Mouse (Mus musculus) myocyte (in vitro differentiated cells): Measurements from ENCODE around the gene Gm17387. TPM values are rescaled to one million over a fixed set of nuclear protein-coding genes. Genes with fewer than 3 reads are reported as not detected.
"Not testable (repeated sequence)": the region's sequence is repeated elsewhere in the genome, so short reads cannot be mapped to it uniquely, and the experiment has no call there.

Source experiments
- H3K27me3 ChIP-seq: one replicate; pipeline ENCODE4 v1.6.1; 2011; ENCODE audit not compliant: control insufficient read depth, insufficient read depth, insufficient read length
- H3K36me3 ChIP-seq: one replicate; pipeline ENCODE4 v1.6.1; 2011; ENCODE audit not compliant: control insufficient read depth, insufficient read depth
- H3K4me2 ChIP-seq: one replicate; pipeline ENCODE4 v1.6.1; 2011; ENCODE audit warnings: low read depth, control low read depth
- H3K4me3 ChIP-seq: one replicate; pipeline ENCODE4 v1.5.1; 2011; ENCODE audit warnings: mild to moderate bottlenecking, control low read depth, moderate library complexity
- H3K79me2 ChIP-seq: one replicate; pipeline ENCODE4 v1.6.1; 2011; ENCODE audit not compliant: control insufficient read depth, insufficient read depth
- H3ac ChIP-seq: one replicate; pipeline ENCODE4 v1.6.1; 2011; ENCODE audit not compliant: control insufficient read depth, insufficient read length
- CEBPB ChIP-seq: IDR thresholded peaks from 2 replicates; pipeline ENCODE4 v1.6.1; 2011; ENCODE audit warnings: mild to moderate bottlenecking, moderate library complexity; ENCODE audit not compliant: poor library complexity, insufficient read depth, severe bottlenecking
- E2F4 ChIP-seq: IDR thresholded peaks from one replicate; pipeline ENCODE4 v1.6.1; 2011; ENCODE audit warnings: mild to moderate bottlenecking, control low read depth, moderate library complexity; ENCODE audit not compliant: insufficient read depth
- MAX ChIP-seq: IDR thresholded peaks from one replicate; pipeline ENCODE4 v1.6.1; 2011; ENCODE audit warnings: low read depth, mild to moderate bottlenecking, control low read depth
- MYOD1 ChIP-seq, 3 experiments: IDR thresholded peaks; one replicate each; pipeline ENCODE4 v1.6.1; 2011; ENCODE audit warnings: control low read depth in 2 of 3, low read depth in 2 of 3, mild to moderate bottlenecking in 2 of 3, moderate library complexity in 1 of 3; ENCODE audit not compliant: insufficient read length in 2 of 3, control insufficient read depth in 1 of 3
- MYOG ChIP-seq, 3 experiments: IDR thresholded peaks; one replicate each; pipeline ENCODE4 v1.6.1; 2011; ENCODE audit warnings: control low read depth in 2 of 3, low read depth in 2 of 3, mild to moderate bottlenecking in 2 of 3; ENCODE audit not compliant: insufficient read length in 2 of 3, control insufficient read depth in 1 of 3, insufficient read depth in 1 of 3
- POLR2A ChIP-seq: IDR thresholded peaks from one replicate; pipeline ENCODE4 v1.6.1; 2011; ENCODE audit warnings: low read depth, mild to moderate bottlenecking, control low read depth, moderate library complexity; ENCODE audit not compliant: insufficient read length
- POLR2AphosphoS2 ChIP-seq: IDR thresholded peaks from one replicate; pipeline ENCODE4 v1.6.1; 2011; ENCODE audit warnings: low read depth, control low read depth; ENCODE audit not compliant: insufficient read length
- REST ChIP-seq: IDR thresholded peaks from one replicate; pipeline ENCODE4 v1.6.1; 2011; ENCODE audit warnings: mild to moderate bottlenecking, control low read depth, moderate library complexity; ENCODE audit not compliant: insufficient read depth, insufficient read length
- SRF ChIP-seq: IDR thresholded peaks from one replicate; pipeline ENCODE4 v1.6.1; 2011; ENCODE audit warnings: low read depth; ENCODE audit not compliant: control insufficient read depth, insufficient read length
- TCF12 ChIP-seq: IDR thresholded peaks from one replicate; pipeline ENCODE4 v1.6.1; 2011; ENCODE audit warnings: mild to moderate bottlenecking, control low read depth; ENCODE audit not compliant: poor library complexity, insufficient read depth, severe bottlenecking
- TCF3 ChIP-seq: IDR thresholded peaks from one replicate; pipeline ENCODE4 v1.6.1; 2011; ENCODE audit warnings: low read depth, control low read depth; ENCODE audit not compliant: insufficient read length
- USF1 ChIP-seq: IDR thresholded peaks from one replicate; pipeline ENCODE4 v1.6.1; 2011; ENCODE audit warnings: low read depth, mild to moderate bottlenecking, control low read depth, moderate library complexity
- polyA plus RNA-seq: library from polyadenylated mRNA; unstranded; fragments of >200 nt; fragmentation: generic; extraction: Trizol; gene quantifications from one replicate; pipeline ENCODE4 v1.2.1, GENCODE M21; 2012; ENCODE audit warnings: missing spikeins

Gm17387 gene
- polyA plus RNA-seq, 1 experiment, result not detected

DNA sequence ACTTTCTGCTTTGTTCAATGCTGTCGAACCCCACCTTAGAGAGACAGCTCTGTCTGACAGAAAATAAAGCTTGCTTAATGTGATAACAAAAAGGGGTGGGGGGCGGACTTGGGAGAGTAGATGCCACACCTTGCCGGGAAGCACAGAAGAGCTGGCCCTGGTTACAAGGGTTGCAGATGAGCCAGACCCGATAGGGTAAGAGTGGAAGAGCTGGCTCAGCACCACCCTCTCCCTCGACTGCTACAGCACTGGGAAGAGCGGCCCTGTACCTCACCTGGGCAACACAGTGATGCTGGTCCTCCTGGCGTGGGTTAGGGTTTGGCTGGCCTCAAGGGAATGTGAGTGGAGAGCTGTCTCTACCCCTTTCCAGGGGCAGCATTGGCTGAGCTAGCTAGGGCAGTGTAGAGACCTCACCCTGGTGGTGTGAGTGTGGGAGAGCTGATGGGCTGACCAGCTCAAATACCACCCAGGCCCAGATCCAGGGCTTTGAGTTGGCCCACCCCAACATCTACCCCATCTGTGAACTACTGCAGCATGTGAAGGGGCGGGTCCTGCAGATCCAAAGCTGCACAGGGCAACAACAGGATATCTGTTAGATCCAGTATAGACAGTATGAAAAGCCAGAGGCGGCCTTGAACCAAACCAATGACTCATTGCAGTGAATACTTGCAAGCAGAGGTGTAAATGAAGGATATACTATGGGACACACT, 3.7 kb downstream of the Gm17387 start:
- H3K4me3 ChIP-seq, result no peak overlapping the region
- no peaks in the 10 kb centered on the region for H3K79me2 ChIP-seq
- no peak overlapping the region for H3K4me2 ChIP-seq
- no peaks in the 10 kb centered on the region for H3K27me3 ChIP-seq
- no peaks in the 10 kb centered on the region for H3K36me3 ChIP-seq
- no peak for TF ChIP-seq USF1
- no peak for TF ChIP-seq MAX
- no peak for TF ChIP-seq POLR2A
- TF ChIP-seq SRF, result no peak
- no peak for TF ChIP-seq TCF12
- TF ChIP-seq MYOG (IDR thresholded peaks at IDR 0.05; ENCODE audit: control insufficient read depth in 1 of 3, insufficient read depth in 1 of 3, insufficient read length in 2 of 3, low read depth in 2 of 3), result no peak
- TF ChIP-seq MYOD1 (IDR thresholded peaks at IDR 0.05; ENCODE audit: control insufficient read depth in 1 of 3, insufficient read length in 2 of 3, low read depth in 2 of 3), result no peak
- TF ChIP-seq REST, result no peak
- no peak for TF ChIP-seq POLR2AphosphoS2
- no peak for TF ChIP-seq CEBPB
- no peak for TF ChIP-seq E2F4
- TF ChIP-seq TCF3, result no peak
- H3ac ChIP-seq, result no peak overlapping the region

DNA sequence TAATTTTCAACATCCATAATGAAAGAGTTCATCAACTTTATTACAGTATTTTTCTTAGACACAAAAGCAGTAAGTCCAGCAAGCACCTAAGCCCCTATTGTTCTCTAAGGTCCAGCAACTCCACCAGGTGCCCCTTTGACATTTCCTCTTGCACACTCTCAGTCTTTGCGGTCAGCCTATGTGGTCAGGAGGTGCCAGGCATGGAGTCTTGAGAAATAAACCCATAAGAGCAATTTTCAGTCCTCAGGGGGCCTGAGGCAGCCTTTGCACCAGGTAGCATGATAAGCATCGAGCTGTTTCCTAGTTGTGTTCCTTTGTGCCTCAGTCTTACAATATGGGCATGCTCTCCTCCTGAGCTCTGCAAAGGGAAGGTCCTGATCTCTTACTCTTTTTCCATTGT, 7.7 kb downstream of the Gm17387 start:
- H3K4me3 ChIP-seq, H3K36me3 ChIP-seq, H3ac ChIP-seq, H3K4me2 ChIP-seq, H3K27me3 ChIP-seq, H3K79me2 ChIP-seq: not testable (repeated sequence)

DNA sequence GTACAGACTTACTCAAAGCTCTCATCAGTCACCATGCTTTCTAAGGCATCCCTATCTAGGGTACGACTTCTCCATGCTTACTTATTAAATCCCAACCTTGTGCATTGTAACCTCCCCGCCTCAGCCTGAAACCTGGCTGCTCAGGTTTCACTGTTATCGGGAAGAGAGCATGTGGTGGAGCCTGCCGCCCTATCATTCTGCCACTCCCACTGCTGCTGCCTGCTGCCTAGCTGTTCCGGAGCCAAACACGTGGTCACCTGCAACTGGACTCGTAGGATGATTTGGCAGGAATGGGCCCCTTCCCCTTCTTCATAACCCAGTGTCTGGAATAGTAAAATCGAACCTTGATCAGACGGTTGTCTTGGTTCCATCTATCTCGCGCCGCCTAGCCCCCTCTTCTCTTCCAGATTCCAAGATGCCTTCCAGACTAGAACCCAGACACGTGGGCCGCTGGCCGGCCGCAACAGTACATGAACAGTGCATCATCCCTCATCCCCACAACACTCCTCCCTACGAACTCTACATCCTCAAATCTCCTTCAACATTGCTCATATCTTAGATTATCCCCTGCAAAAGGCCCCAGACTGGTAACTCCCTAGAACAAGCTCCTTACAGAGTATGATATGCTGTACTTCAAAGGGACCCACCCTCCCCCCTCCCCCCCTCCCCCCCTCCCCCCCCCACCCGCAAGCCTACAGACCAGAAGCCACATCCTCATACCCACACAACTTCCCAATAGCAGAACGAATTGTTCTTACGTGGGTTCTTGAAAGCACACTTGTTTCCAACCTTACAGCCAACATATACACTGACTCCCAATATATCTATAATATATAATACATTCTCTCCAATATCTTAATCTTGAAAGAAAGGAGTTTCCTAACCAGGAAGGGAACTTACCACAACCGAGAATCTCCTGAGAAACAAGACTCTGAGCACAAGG, 9.4 kb downstream of the Gm17387 start:
- H3K4me3 ChIP-seq, result no peak overlapping the region
- TF ChIP-seq MAX (no peak), CEBPB (no peak), REST (no peak), TCF3 (no peak), POLR2A (no peak), SRF (no peak), MYOD1 (IDR thresholded peaks at IDR 0.05; ENCODE audit: control insufficient read depth in 1 of 3, insufficient read length in 2 of 3, low read depth in 2 of 3) (no peak), POLR2AphosphoS2 (no peak), USF1 (no peak), MYOG (IDR thresholded peaks at IDR 0.05; ENCODE audit: control insufficient read depth in 1 of 3, insufficient read depth in 1 of 3, insufficient read length in 2 of 3, low read depth in 2 of 3) (no peak), TCF12 (no peak), E2F4 (no peak)
- no peak overlapping the region for H3K4me2 ChIP-seq
- H3K79me2 ChIP-seq, result no peaks in the 10 kb centered on the region
- no peaks in the 10 kb centered on the region for H3K36me3 ChIP-seq
- H3K27me3 ChIP-seq, result no peaks in the 10 kb centered on the region
- no peak overlapping the region for H3ac ChIP-seq

DNA sequence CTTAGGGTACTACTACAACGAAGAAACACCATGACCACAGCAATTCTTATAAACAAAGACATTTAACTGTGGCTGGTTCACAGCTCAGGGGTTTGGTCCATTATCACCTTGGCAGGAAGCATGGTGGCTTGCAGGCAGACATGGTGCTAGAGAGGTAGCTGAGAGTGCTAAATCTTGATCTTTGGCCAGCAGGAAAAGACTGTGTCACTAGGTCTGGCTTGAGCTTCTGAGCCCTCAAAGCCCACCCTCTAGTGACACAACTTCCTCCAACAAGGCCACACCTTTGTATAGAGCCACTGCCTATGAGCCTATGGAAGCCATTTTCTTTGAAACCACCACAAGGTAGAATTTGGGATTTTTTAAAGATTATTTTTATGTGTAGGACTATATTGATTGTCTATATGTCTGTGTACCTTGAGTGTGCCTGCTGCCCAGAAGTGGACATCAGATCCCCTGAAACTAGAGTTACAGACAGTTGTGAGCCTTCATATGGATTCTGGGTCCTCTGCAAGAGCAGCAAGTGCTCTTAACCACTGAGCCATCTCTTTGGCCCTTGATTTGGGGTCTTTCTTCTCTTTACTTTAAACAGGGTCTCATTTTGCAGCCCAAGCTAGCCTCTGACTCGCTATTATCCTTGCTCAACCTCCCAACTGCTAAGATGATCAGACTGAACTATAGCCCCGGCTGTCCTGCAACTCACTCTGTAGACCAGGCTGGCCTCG, 10.6 kb downstream of the Gm17387 start:
- H3K36me3 ChIP-seq, result no peaks in the 10 kb centered on the region
- H3K4me2 ChIP-seq, result no peak overlapping the region
- H3ac ChIP-seq, result no peak overlapping the region
- H3K27me3 ChIP-seq, result no peaks in the 10 kb centered on the region
- no peak for TF ChIP-seq USF1
- no peak for TF ChIP-seq MYOG (IDR thresholded peaks at IDR 0.05; ENCODE audit: control insufficient read depth in 1 of 3, insufficient read depth in 1 of 3, insufficient read length in 2 of 3, low read depth in 2 of 3)
- TF ChIP-seq MYOD1 (IDR thresholded peaks at IDR 0.05; ENCODE audit: control insufficient read depth in 1 of 3, insufficient read length in 2 of 3, low read depth in 2 of 3), result no peak
- no peak overlapping the region for H3K4me3 ChIP-seq
- H3K79me2 ChIP-seq, result no peaks in the 10 kb centered on the region
